Mouse (Mus musculus): ENCODE results near the gene Lekr1. TPM values are rescaled to one million over a fixed set of nuclear protein-coding genes. Genes with fewer than 3 reads are reported as not detected.

Lekr1 gene
- polyA plus RNA-seq, 1 experiment, result 4.9 TPM

- DNase-seq (ENCODE audit: low read depth), result no peak
- TF ChIP-seq CTCF (IDR thresholded peaks at IDR 0.05; ENCODE audit: borderline replicate concordance, extremely low read depth, insufficient read depth, insufficient read length), result no peak
- no peak for TF ChIP-seq POLR2A (IDR thresholded peaks at IDR 0.05; ENCODE audit: borderline replicate concordance, extremely low read depth, insufficient read depth, insufficient read length, poor library complexity, severe bottlenecking)
Observed at GRCm38 (mm10) chr3:65841175-65841574, 175.1 kb downstream of the Lekr1 start.

- TF ChIP-seq POLR2A (IDR thresholded peaks at IDR 0.05; ENCODE audit: borderline replicate concordance, extremely low read depth, insufficient read depth, insufficient read length, poor library complexity, severe bottlenecking) (no peak), CTCF (IDR thresholded peaks at IDR 0.05; ENCODE audit: borderline replicate concordance, extremely low read depth, insufficient read depth, insufficient read length) (no peak)
Observed at GRCm38 (mm10) chr3:65842515-65843184, 176.6 kb downstream of the Lekr1 start.

GRCm38 (mm10) chr3:65843185-65843552, 177.1 kb downstream of the Lekr1 start:
- DNase-seq (ENCODE audit: low read depth), result no peak
- no peak for TF ChIP-seq POLR2A (IDR thresholded peaks at IDR 0.05; ENCODE audit: borderline replicate concordance, extremely low read depth, insufficient read depth, insufficient read length, poor library complexity, severe bottlenecking)
- no peak for TF ChIP-seq CTCF (IDR thresholded peaks at IDR 0.05; ENCODE audit: borderline replicate concordance, extremely low read depth, insufficient read depth, insufficient read length)

More at GRCm38 (mm10) chr3:65842515-65843184, 176.6 kb downstream of the Lekr1 start:
- no peak for DNase-seq (ENCODE audit: low read depth)

GRCm38 (mm10) chr3:65844302-65844701, 178.3 kb downstream of the Lekr1 start:
- TF ChIP-seq CTCF (IDR thresholded peaks at IDR 0.05; ENCODE audit: borderline replicate concordance, extremely low read depth, insufficient read depth, insufficient read length) (no peak), POLR2A (IDR thresholded peaks at IDR 0.05; ENCODE audit: borderline replicate concordance, extremely low read depth, insufficient read depth, insufficient read length, poor library complexity, severe bottlenecking) (no peak)
- no peak for DNase-seq (ENCODE audit: low read depth)

- DNase-seq (ENCODE audit: low read depth), result peak; percentile 56
Observed at GRCm38 (mm10) chr3:65844851-65845552, 179.0 kb downstream of the Lekr1 start.

GRCm38 (mm10) chr3:65847158-65847787, 181.2 kb downstream of the Lekr1 start:
- TF ChIP-seq CTCF (IDR thresholded peaks at IDR 0.05; ENCODE audit: borderline replicate concordance, extremely low read depth, insufficient read depth, insufficient read length), result no peak
- TF ChIP-seq POLR2A (IDR thresholded peaks at IDR 0.05; ENCODE audit: borderline replicate concordance, extremely low read depth, insufficient read depth, insufficient read length, poor library complexity, severe bottlenecking), result no peak

More at GRCm38 (mm10) chr3:65844851-65845552, 179.0 kb downstream of the Lekr1 start:
- no peak for TF ChIP-seq POLR2A (IDR thresholded peaks at IDR 0.05; ENCODE audit: borderline replicate concordance, extremely low read depth, insufficient read depth, insufficient read length, poor library complexity, severe bottlenecking)
- no peak for TF ChIP-seq CTCF (IDR thresholded peaks at IDR 0.05; ENCODE audit: borderline replicate concordance, extremely low read depth, insufficient read depth, insufficient read length)

GRCm38 (mm10) chr3:65853746-65854145, 187.7 kb downstream of the Lekr1 start:
- DNase-seq (ENCODE audit: low read depth), result no peak
- TF ChIP-seq CTCF (IDR thresholded peaks at IDR 0.05; ENCODE audit: borderline replicate concordance, extremely low read depth, insufficient read depth, insufficient read length), result no peak
- TF ChIP-seq POLR2A (IDR thresholded peaks at IDR 0.05; ENCODE audit: borderline replicate concordance, extremely low read depth, insufficient read depth, insufficient read length, poor library complexity, severe bottlenecking), result no peak

More at GRCm38 (mm10) chr3:65847158-65847787, 181.2 kb downstream of the Lekr1 start:
- DNase-seq (ENCODE audit: low read depth), result no peak

GRCm38 (mm10) chr3:65855521-65855920, 189.5 kb downstream of the Lekr1 start:
- no peak for DNase-seq (ENCODE audit: low read depth)
- TF ChIP-seq CTCF (IDR thresholded peaks at IDR 0.05; ENCODE audit: borderline replicate concordance, extremely low read depth, insufficient read depth, insufficient read length), result no peak
- TF ChIP-seq POLR2A (IDR thresholded peaks at IDR 0.05; ENCODE audit: borderline replicate concordance, extremely low read depth, insufficient read depth, insufficient read length, poor library complexity, severe bottlenecking), result no peak

- no peak for DNase-seq (ENCODE audit: low read depth)
- TF ChIP-seq POLR2A (IDR thresholded peaks at IDR 0.05; ENCODE audit: borderline replicate concordance, extremely low read depth, insufficient read depth, insufficient read length, poor library complexity, severe bottlenecking), result no peak
- TF ChIP-seq CTCF (IDR thresholded peaks at IDR 0.05; ENCODE audit: borderline replicate concordance, extremely low read depth, insufficient read depth, insufficient read length), result no peak
Observed at GRCm38 (mm10) chr3:65858118-65858517, 192.1 kb downstream of the Lekr1 start.

- no peak for TF ChIP-seq POLR2A (IDR thresholded peaks at IDR 0.05; ENCODE audit: borderline replicate concordance, extremely low read depth, insufficient read depth, insufficient read length, poor library complexity, severe bottlenecking)
- TF ChIP-seq CTCF (IDR thresholded peaks at IDR 0.05; ENCODE audit: borderline replicate concordance, extremely low read depth, insufficient read depth, insufficient read length), result no peak
- no peak for DNase-seq (ENCODE audit: low read depth)
Observed at GRCm38 (mm10) chr3:65858741-65859348, 192.8 kb downstream of the Lekr1 start.

GRCm38 (mm10) chr3:65859750-65860149, 193.7 kb downstream of the Lekr1 start:
- DNase-seq (ENCODE audit: low read depth), result no peak
- no peak for TF ChIP-seq CTCF (IDR thresholded peaks at IDR 0.05; ENCODE audit: borderline replicate concordance, extremely low read depth, insufficient read depth, insufficient read length)
